Mouse (Mus musculus) small intestine, adult 2 months (tissue): ENCODE measurements around the gene Hapln3. TPM values are rescaled to one million over a fixed set of nuclear protein-coding genes. Genes with fewer than 3 reads are reported as not detected.
A peak's percentile ranks its signal among the peaks of the same experiment; 100 is the strongest.

ENCODE experiments used
- H3K27ac ChIP-seq: fragments of 200-500 bp; 2 replicates; pipeline ENCODE4 v1.5.1; 2012; ENCODE audit warnings: low read depth, low read length, control low read depth, inconsistent platforms; ENCODE audit not compliant: insufficient read depth
- H3K27me3 ChIP-seq: fragments of 200-500 bp; 2 replicates; pipeline ENCODE4 v1.6.1; 2012; ENCODE audit warnings: mild to moderate bottlenecking, moderate library complexity, low read length, inconsistent platforms; ENCODE audit not compliant: control insufficient read depth, insufficient read depth
- H3K36me3 ChIP-seq: fragments of 200-500 bp; 2 replicates; pipeline ENCODE4 v1.6.1; 2012; ENCODE audit warnings: mild to moderate bottlenecking, low read length, control low read depth, inconsistent platforms; ENCODE audit not compliant: control insufficient read depth, insufficient read depth
- H3K4me1 ChIP-seq: fragments of 200-500 bp; 2 replicates; pipeline ENCODE4 v1.6.1; 2012; ENCODE audit warnings: low read length, inconsistent platforms, mixed read lengths; ENCODE audit not compliant: control insufficient read depth, insufficient read depth, insufficient read length
- H3K4me3 ChIP-seq: fragments of 200-500 bp; 2 replicates; pipeline ENCODE4 v1.5.1; 2012; ENCODE audit warnings: low read depth, mild to moderate bottlenecking, control low read depth, inconsistent platforms, low read length, moderate library complexity
- CTCF ChIP-seq: fragments of 200-500 bp; IDR thresholded peaks from 2 replicates; pipeline ENCODE4 v1.5.1; 2012; ENCODE audit warnings: low read depth, mild to moderate bottlenecking, control low read depth, inconsistent platforms, low read length, moderate library complexity, mixed read lengths; ENCODE audit not compliant: insufficient replicate concordance, insufficient read length; ENCODE audit errors: extremely low read depth
- POLR2A ChIP-seq: fragments of 200-500 bp; IDR thresholded peaks from 2 replicates; pipeline ENCODE4 v1.6.1; 2012; ENCODE audit warnings: low read depth, mild to moderate bottlenecking, control low read depth, inconsistent platforms, low read length, moderate library complexity
- WGBS: fragments of 180-500 bp; shearing (Covaris S2); methylation state at CpG from one replicate; pipeline ENCODE4 v1.1.7; 2018; 5-methylcytosine and 5-hydroxymethylcytosine counted together
- polyA plus RNA-seq: library from polyadenylated mRNA; depleted of rRNA; stranded (reverse); fragments of >200 nt; gene quantifications from 2 replicates; pipeline ENCODE4 v1.2.3, GENCODE M21; 2012

The Hapln3 gene
- polyA plus RNA-seq, 1 experiment: 0.10 TPM

- Histone ChIP-seq H3K27ac (no peak overlapping the region), H3K4me1 (peaks cover 6% of the 10 kb centered on the region; the same call in 1 of the 2 replicates), H3K36me3 (no peaks in the 10 kb centered on the region), H3K27me3 (peaks cover 2% of the 10 kb centered on the region; the same call in 1 of the 2 replicates), H3K4me3 (no peak overlapping the region)
- no peak for TF ChIP-seq CTCF
- TF ChIP-seq POLR2A: no peak
- WGBS: 22% methylated on average over 13 of the region's 13 CpGs
Measured at GRCm38 (mm10) chr7:79130385-79130784, 433 bp downstream of the Hapln3 start.

GRCm38 (mm10) chr7:79129883-79130282 is 935 bp downstream of the Hapln3 start:
- H3K4me3 ChIP-seq: no peak overlapping the region
- WGBS: 34% methylated on average over 8 of the region's 8 CpGs
- no peak for TF ChIP-seq CTCF
- TF ChIP-seq POLR2A: no peak
- peaks cover 2% of the 10 kb centered on the region; the same call in 1 of the 2 replicates for H3K27me3 ChIP-seq
- H3K4me1 ChIP-seq: peaks cover 6% of the 10 kb centered on the region; the same call in 1 of the 2 replicates
- no peaks in the 10 kb centered on the region for H3K36me3 ChIP-seq
- H3K27ac ChIP-seq: no peak overlapping the region

DNA sequence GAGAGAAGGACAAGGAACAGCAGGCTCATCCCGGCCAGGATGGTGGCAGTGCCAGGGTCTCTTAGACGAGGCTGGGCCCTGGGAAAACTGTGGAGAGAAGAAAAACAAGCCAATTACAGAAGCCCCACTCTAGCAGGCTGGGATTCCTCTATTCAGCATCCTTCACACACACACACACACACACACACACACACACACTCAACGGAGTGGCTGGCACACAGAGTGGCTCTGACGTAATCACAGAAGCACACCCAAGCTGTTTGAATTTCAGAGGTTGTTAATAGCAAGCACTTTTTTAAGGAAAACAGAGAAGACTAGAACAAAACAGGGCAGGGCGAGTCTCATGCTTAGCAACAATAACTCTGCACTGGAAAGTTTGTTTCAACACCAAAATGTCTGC is 7.4 kb downstream of the Hapln3 start:
- TF ChIP-seq POLR2A: no peak
- TF ChIP-seq CTCF: no peak
- H3K36me3 ChIP-seq: no peaks in the 10 kb centered on the region
- 65% methylated on average over 5 of the region's 5 CpGs for WGBS
- H3K4me1 ChIP-seq: no peaks in the 10 kb centered on the region
- no peak overlapping the region for H3K27ac ChIP-seq
- H3K27me3 ChIP-seq: no peaks in the 10 kb centered on the region
- H3K4me3 ChIP-seq: no peak overlapping the region

GRCm38 (mm10) chr7:79113848-79114247 is 17.0 kb downstream of the Hapln3 start:
- H3K27me3 ChIP-seq: no peaks in the 10 kb centered on the region
- no peak overlapping the region for H3K27ac ChIP-seq
- H3K4me1 ChIP-seq: no peaks in the 10 kb centered on the region
- H3K4me3 ChIP-seq: no peak overlapping the region
- WGBS: 63% methylated on average over 4 of the region's 4 CpGs
- H3K36me3 ChIP-seq: no peaks in the 10 kb centered on the region
- no peak for TF ChIP-seq POLR2A
- no peak for TF ChIP-seq CTCF

- TF ChIP-seq POLR2A (no peak), CTCF (no peak)
- no peak overlapping the region for H3K4me3 ChIP-seq
- H3K27me3 ChIP-seq: no peaks in the 10 kb centered on the region
- no peaks in the 10 kb centered on the region for H3K4me1 ChIP-seq
- no peak overlapping the region for H3K27ac ChIP-seq
- no peaks in the 10 kb centered on the region for H3K36me3 ChIP-seq
- WGBS: 67% methylated on average over 5 of the region's 5 CpGs
Measured at GRCm38 (mm10) chr7:79096492-79096891, 34.3 kb downstream of the Hapln3 start.

DNA sequence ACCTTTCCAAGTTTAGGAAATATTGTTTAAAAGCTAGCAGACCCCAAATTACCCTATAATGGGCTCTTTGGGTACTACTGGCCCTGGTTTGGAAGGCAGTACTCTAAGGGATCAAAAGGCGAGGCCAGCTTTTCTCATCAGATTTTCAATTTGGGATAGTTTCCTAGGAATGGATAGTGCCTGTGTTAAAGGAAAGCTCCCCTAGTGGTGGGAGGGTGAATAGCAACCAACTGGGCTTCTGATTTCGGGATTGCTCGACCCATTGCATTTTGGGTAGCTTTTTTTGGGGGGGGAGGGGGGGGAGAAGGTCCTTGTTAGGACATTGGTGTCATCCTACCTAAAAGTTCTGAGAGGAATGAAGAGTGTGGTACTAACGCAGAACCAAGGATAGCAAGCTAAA is 41.7 kb downstream of the Hapln3 start:
- H3K4me3 ChIP-seq: no peak overlapping the region
- no peak overlapping the region for H3K27ac ChIP-seq
- 59% methylated on average over 4 of the region's 4 CpGs for WGBS
- H3K27me3 ChIP-seq: no peaks in the 10 kb centered on the region
- TF ChIP-seq CTCF (peak; percentile 32; the same call in 1 of the 2 replicates), POLR2A (no peak)
- H3K4me1 ChIP-seq: no peaks in the 10 kb centered on the region
- H3K36me3 ChIP-seq: no peaks in the 10 kb centered on the region

- no peaks in the 10 kb centered on the region for H3K4me1 ChIP-seq
- H3K27me3 ChIP-seq: no peaks in the 10 kb centered on the region
- WGBS: 27% methylated on average over 7 of the region's 7 CpGs
- no peak for TF ChIP-seq POLR2A
- TF ChIP-seq CTCF: peak; percentile 60; the same call in 1 of the 2 replicates
- H3K4me3 ChIP-seq: no peak overlapping the region
- H3K36me3 ChIP-seq: no peaks in the 10 kb centered on the region
- H3K27ac ChIP-seq: no peak overlapping the region
Measured at GRCm38 (mm10) chr7:79080572-79081399, 50.0 kb downstream of the Hapln3 start.

- WGBS: 55% methylated on average over 3 of the region's 3 CpGs
- no peak for TF ChIP-seq CTCF
- TF ChIP-seq POLR2A: no peak
- Histone ChIP-seq H3K4me3 (no peak overlapping the region), H3K27ac (no peak overlapping the region), H3K36me3 (no peaks in the 10 kb centered on the region), H3K4me1 (no peaks in the 10 kb centered on the region), H3K27me3 (no peaks in the 10 kb centered on the region)
Measured at GRCm38 (mm10) chr7:79079212-79079611, 51.6 kb downstream of the Hapln3 start.
